Mouse (Mus musculus): ENCODE data around the gene Jpt1.

- no peak for TF ChIP-seq CHD2 (IDR thresholded peaks at IDR 0.05; ENCODE audit: low read depth, low read length)
- TF ChIP-seq ZC3H11A (IDR thresholded peaks at IDR 0.05; ENCODE audit: borderline replicate concordance, low read depth, low read length): peak; percentile 42; the same call in 1 of the 2 replicates
Observed at GRCm38 (mm10) chr11:115473626-115474275, 40.4 kb downstream of the Jpt1 start.
